Mouse (Mus musculus) neural tube, embryonic 13.5 days (tissue): ENCODE data around the gene Eya2. TPM values are rescaled to one million over a fixed set of nuclear protein-coding genes. Genes with fewer than 3 reads are reported as not detected.

ENCODE experiments used
- ATAC-seq: fragments of 200-750 bp; cut with Nextera tagmentation; 2 replicates; pipeline ENCODE4 v1.8.0; 2017; ENCODE audit warnings: low read depth, mild to moderate bottlenecking, moderate TSS enrichment, moderate library complexity
- H3K27ac ChIP-seq: fragments of 300-500 bp; sonication (generic); replicated peaks from 2 replicates; pipeline ENCODE4 v1.5.1; 2015; ENCODE audit warnings: moderate library complexity, mild to moderate bottlenecking, inconsistent platforms
- H3K27me3 ChIP-seq: fragments of 300-500 bp; sonication (generic); 2 replicates; pipeline ENCODE4 v1.6.1; 2015; ENCODE audit warnings: mild to moderate bottlenecking, inconsistent platforms
- H3K36me3 ChIP-seq: fragments of 300-500 bp; sonication (generic); 2 replicates; pipeline ENCODE4 v1.6.1; 2015; ENCODE audit warnings: mild to moderate bottlenecking, inconsistent platforms
- H3K4me1 ChIP-seq: fragments of 300-500 bp; sonication (generic); replicated peaks from 2 replicates; pipeline ENCODE4 v1.6.1; 2015; ENCODE audit warnings: inconsistent platforms
- H3K4me2 ChIP-seq: fragments of 300-500 bp; sonication (generic); 2 replicates; pipeline ENCODE4 v1.6.1; 2015; ENCODE audit warnings: inconsistent platforms, mild to moderate bottlenecking, moderate library complexity
- H3K4me3 ChIP-seq: fragments of 300-500 bp; sonication (generic); 2 replicates; pipeline ENCODE4 v1.5.1; 2015; ENCODE audit warnings: mild to moderate bottlenecking, inconsistent platforms
- H3K9ac ChIP-seq: fragments of 300-500 bp; sonication (generic); 2 replicates; pipeline ENCODE4 v1.6.1; 2015; ENCODE audit warnings: moderate library complexity, mild to moderate bottlenecking, inconsistent platforms
- H3K9me3 ChIP-seq: fragments of 300-500 bp; sonication (generic); 2 replicates; pipeline ENCODE4 v1.6.1; 2016; ENCODE audit warnings: inconsistent platforms
- WGBS: fragments of 180-500 bp; shearing (Covaris S2); methylation state at CpG from one replicate; pipeline ENCODE4 v1.1.7; 2015; 5-methylcytosine and 5-hydroxymethylcytosine counted together
- polyA plus RNA-seq: library from polyadenylated mRNA; unstranded; fragments of >200 nt; fragmentation: Nextera tagmentation; extraction: Ambion mirVana; gene quantifications from 2 replicates; pipeline ENCODE4 v1.2.1, GENCODE M21; 2015

Eya2 gene
- polyA plus RNA-seq, 1 experiment from 2014 or later = 18.2 TPM

- Histone ChIP-seq H3K27ac (no peak overlapping the region), H3K9ac (no peak overlapping the region), H3K4me1 (peaks cover 7% of the 10 kb centered on the region; the same call in 1 of the 2 replicates), H3K36me3 (peaks cover 17% of the 10 kb centered on the region), H3K27me3 (no peaks in the 10 kb centered on the region), H3K4me3 (no peak overlapping the region), H3K4me2 (no peak overlapping the region), H3K9me3 (no peaks in the 10 kb centered on the region)
- WGBS = 30% methylated on average over 8 of the region's 8 CpGs
- no peak for ATAC-seq
Observed at GRCm38 (mm10) chr2:165687516-165687915, 92.7 kb downstream of the Eya2 start.

GRCm38 (mm10) chr2:165688896-165689295, 94.1 kb downstream of the Eya2 start:
- H3K9me3 ChIP-seq = no peaks in the 10 kb centered on the region
- no peak overlapping the region for H3K4me3 ChIP-seq
- no peak for ATAC-seq
- no peaks in the 10 kb centered on the region for H3K27me3 ChIP-seq
- no peaks in the 10 kb centered on the region for H3K4me1 ChIP-seq
- no peak overlapping the region for H3K9ac ChIP-seq
- H3K4me2 ChIP-seq = no peak overlapping the region
- H3K36me3 ChIP-seq = peaks cover 17% of the 10 kb centered on the region
- 94% methylated on average over 4 of the region's 4 CpGs for WGBS
- no peak overlapping the region for H3K27ac ChIP-seq

- Histone ChIP-seq H3K9ac (no peak overlapping the region), H3K4me1 (0 out of 2 replicates have a peak, but pooled peaks cover under 1% of the 10 kb centered on the region), H3K36me3 (0 out of 2 replicates have a peak, but pooled peaks cover 14% of the 10 kb centered on the region), H3K27me3 (no peaks in the 10 kb centered on the region), H3K4me2 (no peak overlapping the region), H3K27ac (no peak overlapping the region), H3K9me3 (no peaks in the 10 kb centered on the region), H3K4me3 (no peak overlapping the region)
- 87% methylated on average over 3 of the region's 3 CpGs for WGBS
- ATAC-seq = no peak
Observed at GRCm38 (mm10) chr2:165691016-165691415, 96.2 kb downstream of the Eya2 start.

GRCm38 (mm10) chr2:165692944-165693660, 98.3 kb downstream of the Eya2 start:
- no peak overlapping the region for H3K27ac ChIP-seq
- WGBS = 83% methylated on average over 4 of the region's 4 CpGs
- no peak overlapping the region for H3K9ac ChIP-seq
- no peaks in the 10 kb centered on the region for H3K27me3 ChIP-seq
- no peaks in the 10 kb centered on the region for H3K9me3 ChIP-seq
- ATAC-seq = no peak
- no peak overlapping the region for H3K4me2 ChIP-seq
- H3K4me3 ChIP-seq = no peak overlapping the region
- H3K36me3 ChIP-seq = 0 out of 2 replicates have a peak, but pooled peaks cover 9% of the 10 kb centered on the region
- H3K4me1 ChIP-seq = peaks cover 11% of the 10 kb centered on the region; the same call in 1 of the 2 replicates

- Histone ChIP-seq H3K36me3 (0 out of 2 replicates have a peak, but pooled peaks cover 6% of the 10 kb centered on the region), H3K9ac (no peak overlapping the region), H3K4me2 (no peak overlapping the region), H3K27me3 (no peaks in the 10 kb centered on the region), H3K4me1 (peaks cover 15% of the 10 kb centered on the region), H3K4me3 (no peak overlapping the region), H3K27ac (no peak overlapping the region), H3K9me3 (no peaks in the 10 kb centered on the region)
- WGBS = 92% methylated on average over 6 of the region's 6 CpGs
- no peak for ATAC-seq
Observed at GRCm38 (mm10) chr2:165694767-165695166, 99.9 kb downstream of the Eya2 start.

GRCm38 (mm10) chr2:165700252-165700908, 105.5 kb downstream of the Eya2 start:
- Histone ChIP-seq H3K27me3 (no peaks in the 10 kb centered on the region), H3K4me2 (no peak overlapping the region), H3K27ac (peak overlapping the region; percentile 61), H3K4me3 (no peak overlapping the region), H3K9ac (no peak overlapping the region), H3K4me1 (peaks cover 34% of the 10 kb centered on the region), H3K9me3 (no peaks in the 10 kb centered on the region), H3K36me3 (no peaks in the 10 kb centered on the region)
- 14% methylated on average over 19 of the region's 19 CpGs for WGBS
- peak; percentile 51; the same call in 1 of the 2 replicates for ATAC-seq

GRCm38 (mm10) chr2:165703033-165703805, 108.4 kb downstream of the Eya2 start:
- Histone ChIP-seq H3K4me1 (peaks cover 23% of the 10 kb centered on the region), H3K9ac (no peak overlapping the region), H3K9me3 (no peaks in the 10 kb centered on the region), H3K27ac (no peak overlapping the region), H3K4me2 (no peak overlapping the region), H3K27me3 (no peaks in the 10 kb centered on the region), H3K36me3 (no peaks in the 10 kb centered on the region), H3K4me3 (no peak overlapping the region)
- WGBS = 60% methylated on average over 9 of the region's 9 CpGs
- no peak for ATAC-seq

GRCm38 (mm10) chr2:165708266-165708665, 113.4 kb downstream of the Eya2 start:
- no peak for ATAC-seq
- Histone ChIP-seq H3K27me3 (no peaks in the 10 kb centered on the region), H3K9me3 (no peaks in the 10 kb centered on the region), H3K4me1 (peaks cover 5% of the 10 kb centered on the region; the same call in 1 of the 2 replicates), H3K27ac (no peak overlapping the region), H3K4me2 (no peak overlapping the region), H3K36me3 (no peaks in the 10 kb centered on the region), H3K9ac (no peak overlapping the region), H3K4me3 (no peak overlapping the region)
- WGBS = 70% methylated on average over 9 of the region's 9 CpGs

- 87% methylated on average over 6 of the region's 6 CpGs for WGBS
- no peak for ATAC-seq
- H3K4me3 ChIP-seq = no peak overlapping the region
- peaks cover 8% of the 10 kb centered on the region for H3K4me1 ChIP-seq
- H3K9me3 ChIP-seq = no peaks in the 10 kb centered on the region
- peaks cover 10% of the 10 kb centered on the region for H3K36me3 ChIP-seq
- no peak overlapping the region for H3K4me2 ChIP-seq
- H3K9ac ChIP-seq = no peak overlapping the region
- no peaks in the 10 kb centered on the region for H3K27me3 ChIP-seq
- H3K27ac ChIP-seq = no peak overlapping the region
Observed at GRCm38 (mm10) chr2:165716688-165717087, 121.9 kb downstream of the Eya2 start.

- Histone ChIP-seq H3K4me2 (no peak overlapping the region), H3K4me3 (no peak overlapping the region), H3K36me3 (peaks cover 10% of the 10 kb centered on the region), H3K27ac (no peak overlapping the region), H3K4me1 (peaks cover 8% of the 10 kb centered on the region), H3K9me3 (no peaks in the 10 kb centered on the region), H3K9ac (no peak overlapping the region), H3K27me3 (no peaks in the 10 kb centered on the region)
- WGBS = 57% methylated on average over 23 of the region's 23 CpGs
- no peak for ATAC-seq
Observed at GRCm38 (mm10) chr2:165717182-165718176, 122.6 kb downstream of the Eya2 start.

- Histone ChIP-seq H3K27me3 (no peaks in the 10 kb centered on the region), H3K9me3 (no peaks in the 10 kb centered on the region), H3K9ac (no peak overlapping the region), H3K36me3 (peaks cover 10% of the 10 kb centered on the region), H3K27ac (no peak overlapping the region), H3K4me1 (peaks cover 8% of the 10 kb centered on the region), H3K4me3 (no peak overlapping the region), H3K4me2 (no peak overlapping the region)
- ATAC-seq = no peak
- WGBS = 77% methylated on average over 8 of the region's 8 CpGs
Observed at GRCm38 (mm10) chr2:165719382-165719781, 124.5 kb downstream of the Eya2 start.
